Mouse (Mus musculus) liver, adult 2 months (tissue): ENCODE measurements around the gene Cyb561d1.
A peak's percentile ranks its signal among the peaks of the same experiment; 100 is the strongest.

Experiments
- CTCF ChIP-seq: fragments of 200-500 bp; IDR thresholded peaks from 2 replicates; pipeline ENCODE4 v1.5.1; 2011; ENCODE audit warnings: low read depth, low read length, control low read depth
- POLR2A ChIP-seq: fragments of 200-500 bp; IDR thresholded peaks from 2 replicates; pipeline ENCODE4 v1.6.1; 2011; ENCODE audit warnings: low read length, control low read depth; ENCODE audit not compliant: insufficient read depth; ENCODE audit errors: extremely low read depth

- TF ChIP-seq CTCF (peak; percentile 79), POLR2A (no peak)
These were observed 53.4 kb downstream of the Cyb561d1 start for GRCm38 (mm10) chr3:108147386-108148235.
